Mouse (Mus musculus) kidney, postnatal 10 days (tissue): ENCODE measurements at regions not wholly inside any gene's neighbourhood (a gene's known extent, or its start where the extent isn't known, plus 50 kb on each side); places are given as distances from the start of the nearest gene placed in this dataset.

Source experiments
- DNase-seq: peaks from one replicate; pipeline ENCODE4 v3.0.0; 2021; ENCODE audit warnings: mixed read lengths

DNA sequence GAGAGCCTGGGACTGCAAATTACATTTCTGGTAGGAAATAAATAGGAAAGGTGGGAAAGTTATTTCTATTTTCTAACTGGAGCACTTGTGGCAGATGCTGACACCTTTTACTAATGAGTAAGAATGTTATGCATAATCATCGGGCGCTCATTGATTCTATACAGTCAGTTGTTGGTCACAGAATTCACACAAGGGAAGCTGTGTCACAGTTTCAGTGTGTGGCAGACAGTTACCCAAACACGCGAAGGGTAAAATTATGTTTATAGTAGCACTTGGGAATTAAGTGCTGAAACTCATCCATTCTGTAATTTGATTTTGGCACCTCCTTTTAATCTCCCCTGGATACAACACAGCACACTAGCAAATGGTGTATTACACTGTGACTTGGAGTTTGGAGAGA, 1376.8 kb downstream of the Sis start:
- no peak for DNase-seq

GRCm38 (mm10) chr3:71563820-71564418, 1403.7 kb downstream of the Sis start:
- DNase-seq: no peak

DNA sequence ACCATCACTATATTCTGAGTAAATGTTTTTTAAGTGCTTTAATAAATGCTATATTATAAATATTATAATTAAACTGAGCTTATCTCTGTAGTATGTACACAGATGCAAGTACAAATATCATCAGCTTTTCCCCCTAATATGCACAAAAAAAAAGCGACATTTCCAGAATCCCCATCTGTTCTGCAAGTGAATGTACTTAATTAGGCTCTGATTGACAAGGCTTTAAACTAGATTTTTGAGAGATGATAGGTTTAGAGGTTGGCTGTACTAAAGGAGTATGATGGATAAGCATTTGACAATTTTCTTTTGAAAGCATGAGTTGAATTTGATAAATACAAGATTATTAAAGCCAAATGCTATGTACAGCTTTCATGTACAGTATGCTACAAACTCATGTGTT, 1404.8 kb downstream of the Sis start:
- no peak for DNase-seq

GRCm38 (mm10) chr3:71545821-71546220, 1421.8 kb downstream of the Sis start:
- no peak for DNase-seq

GRCm38 (mm10) chr3:71512860-71513259, 1454.8 kb downstream of the Sis start:
- DNase-seq: peak; percentile 44
